Mouse (Mus musculus) liver, embryonic 14.5 days (tissue): ENCODE measurements at regions not wholly inside any gene's neighbourhood (a gene's known extent, or its start where the extent isn't known, plus 50 kb on each side); places are given as distances from the start of the nearest gene placed in this dataset.
A peak's percentile ranks its signal among the peaks of the same experiment; 100 is the strongest.

Source experiments
- ATAC-seq: fragments of 200-750 bp; cut with Nextera tagmentation; 2 replicates; pipeline ENCODE4 v1.8.0; 2017; ENCODE audit warnings: moderate number of reproducible peaks, mild to moderate bottlenecking, moderate library complexity; ENCODE audit not compliant: insufficient read depth
- DNase-seq, 3 experiments: peaks; one replicate each; pipeline ENCODE4 v3.0.0-alpha.2; 2012 to 2013; ENCODE audit warnings: low read depth in 3 of 3, low spot score in 3 of 3
- H3K27ac ChIP-seq: fragments of 300-500 bp; sonication (generic); 2 replicates; pipeline ENCODE4 v1.5.1; 2014; ENCODE audit warnings: moderate library complexity, mild to moderate bottlenecking, control low read depth, inconsistent platforms
- H3K27me3 ChIP-seq: fragments of 300-500 bp; sonication (generic); 2 replicates; pipeline ENCODE4 v1.6.1; 2014; ENCODE audit warnings: mild to moderate bottlenecking, low read length, moderate library complexity; ENCODE audit not compliant: control insufficient read depth, insufficient read depth
- H3K36me3 ChIP-seq: fragments of 300-500 bp; sonication (generic); replicated peaks from 2 replicates; pipeline ENCODE4 v1.6.1; 2014; ENCODE audit warnings: low read depth; ENCODE audit not compliant: control insufficient read depth, insufficient read depth
- H3K4me1 ChIP-seq, 2 experiments: fragments of 200-500 bp in 1 of 2; fragments of 300-500 bp in 1 of 2; sonication (generic) in 1 of 2; replicated peaks; 2 replicates each; pipeline ENCODE4 v1.6.1; 2012 to 2014; ENCODE audit warnings: antibody characterized with exemption in 1 of 2, inconsistent platforms in 1 of 2, low read length in 1 of 2; ENCODE audit not compliant: control insufficient read depth in 2 of 2, insufficient read depth in 2 of 2
- H3K4me2 ChIP-seq: fragments of 300-500 bp; sonication (generic); 2 replicates; pipeline ENCODE4 v1.6.1; 2014; ENCODE audit warnings: low read depth, mild to moderate bottlenecking, control low read depth, moderate library complexity
- H3K4me3 ChIP-seq, 2 experiments: fragments of 200-500 bp in 1 of 2; fragments of 300-500 bp in 1 of 2; sonication (generic) in 1 of 2; 2 replicates each; pipeline ENCODE4 v1.5.1; 2012 to 2014; ENCODE audit warnings: low read depth in 2 of 2, low read length in 2 of 2, mild to moderate bottlenecking in 2 of 2, control low read depth in 1 of 2, inconsistent platforms in 1 of 2, moderate library complexity in 1 of 2; ENCODE audit not compliant: insufficient read depth in 1 of 2
- H3K9ac ChIP-seq: fragments of 300-500 bp; sonication (generic); replicated peaks from 2 replicates; pipeline ENCODE4 v1.6.1; 2014; ENCODE audit warnings: mild to moderate bottlenecking, control low read depth, moderate library complexity
- H3K9me3 ChIP-seq: fragments of 300-500 bp; sonication (generic); 2 replicates; pipeline ENCODE4 v1.6.1; 2016; ENCODE audit warnings: low read length, mixed read lengths; ENCODE audit not compliant: control insufficient read depth
- CTCF ChIP-seq: IDR thresholded peaks from 2 replicates; pipeline ENCODE4 v1.5.1; 2016; ENCODE audit warnings: antibody characterized with exemption, low read depth, control low read depth
- EP300 ChIP-seq: IDR thresholded peaks from 2 replicates; pipeline ENCODE4 v1.6.1; 2016; ENCODE audit warnings: antibody characterized with exemption, low read depth
- WGBS: fragments of 180-500 bp; shearing (Covaris S2); extraction: QIAGEN DNeasy Blood & Tissue Kit; methylation state at CpG from one replicate; pipeline ENCODE4 v1.1.7; 2014; ENCODE audit not compliant: insufficient replicate concordance; 5-methylcytosine and 5-hydroxymethylcytosine counted together

DNA sequence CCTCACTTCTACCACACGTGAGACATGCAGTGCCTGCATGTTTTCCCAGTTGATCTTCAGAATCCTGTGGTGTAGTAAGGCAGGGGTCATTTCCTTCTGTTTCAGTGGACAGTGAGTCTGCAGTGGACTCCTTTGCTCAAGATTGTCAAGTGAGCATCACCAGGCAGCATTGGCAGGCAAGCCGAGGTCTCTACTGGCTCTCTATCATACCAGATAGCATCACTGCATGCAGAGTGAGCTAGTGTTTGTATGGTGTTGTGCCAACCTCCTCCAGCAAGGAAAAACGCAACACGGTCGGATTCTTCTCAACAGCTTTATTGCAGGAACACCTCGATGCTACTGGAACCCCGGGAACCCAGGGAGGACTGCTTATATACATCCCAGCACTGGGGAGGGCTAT, 357.8 kb downstream of the Abcc12 start:
- H3K9me3 ChIP-seq, result no peaks in the 10 kb centered on the region
- ATAC-seq (no peak), DNase-seq (no peak)
- no peaks in the 10 kb centered on the region for H3K27me3 ChIP-seq
- H3K9ac ChIP-seq, result no peak overlapping the region
- 79% methylated on average over 7 of the region's 7 CpGs for WGBS
- H3K27ac ChIP-seq, result no peak overlapping the region
- TF ChIP-seq EP300, result no peak
- no peak for TF ChIP-seq CTCF
- H3K4me2 ChIP-seq, result no peak overlapping the region
- H3K4me1 ChIP-seq, result no peaks in the 10 kb centered on the region
- H3K36me3 ChIP-seq, result no peaks in the 10 kb centered on the region
- no peak overlapping the region for H3K4me3 ChIP-seq

DNA sequence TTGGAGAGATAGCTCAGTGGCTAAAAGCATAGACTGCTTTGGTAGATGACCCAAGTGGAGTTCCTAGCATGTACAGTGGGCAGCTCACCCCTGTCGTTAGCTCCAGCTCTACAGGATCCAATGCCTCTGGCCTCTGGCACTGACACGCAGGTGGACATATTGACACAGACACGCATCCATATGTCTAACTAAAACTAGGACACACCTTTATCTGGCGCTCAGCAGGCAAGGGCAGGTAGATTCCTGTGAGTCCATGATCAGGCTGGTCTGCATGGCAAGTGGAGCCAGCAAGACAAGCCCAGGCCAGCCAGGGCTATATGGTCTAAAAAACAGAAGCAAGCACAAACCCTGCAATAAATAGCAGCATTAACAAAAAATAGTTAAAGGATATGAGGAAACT, 358.3 kb downstream of the Abcc12 start:
- Histone ChIP-seq H3K9ac (no peak overlapping the region), H3K27me3 (no peaks in the 10 kb centered on the region), H3K4me3 (no peak overlapping the region), H3K9me3 (no peaks in the 10 kb centered on the region), H3K36me3 (no peaks in the 10 kb centered on the region), H3K4me2 (no peak overlapping the region), H3K27ac (no peak overlapping the region), H3K4me1 (no peaks in the 10 kb centered on the region)
- TF ChIP-seq CTCF (no peak), EP300 (no peak)
- no peak for ATAC-seq
- no peak for DNase-seq
- whole genome bisulfite sequencing, result 68% methylated on average over 4 of the region's 4 CpGs

DNA sequence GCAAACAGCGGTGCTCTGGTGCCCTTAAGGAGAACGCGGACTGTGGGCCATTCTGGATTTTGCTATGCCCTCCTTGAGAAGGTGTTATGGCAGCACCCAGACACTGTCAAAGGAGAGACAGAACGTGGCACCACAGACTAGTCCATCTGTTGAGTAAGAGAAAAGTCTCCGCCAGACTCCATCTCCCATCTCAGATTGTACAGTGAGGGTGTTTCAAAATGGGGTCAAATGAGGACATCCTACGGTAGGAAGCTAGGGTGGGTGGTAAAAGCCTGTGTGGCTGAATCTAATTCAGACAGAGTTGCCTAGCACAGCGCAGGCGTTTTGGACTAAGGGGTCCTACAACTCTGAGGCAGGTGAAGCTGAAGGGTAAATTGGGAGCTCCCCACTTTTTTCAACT, 366.1 kb downstream of the Abcc12 start:
- Histone ChIP-seq H3K27me3 (no peaks in the 10 kb centered on the region), H3K9me3 (no peaks in the 10 kb centered on the region), H3K27ac (no peak overlapping the region), H3K4me3 (no peak overlapping the region), H3K36me3 (no peaks in the 10 kb centered on the region), H3K9ac (no peak overlapping the region), H3K4me2 (no peak overlapping the region), H3K4me1 (no peaks in the 10 kb centered on the region)
- no peak for TF ChIP-seq EP300
- no peak for TF ChIP-seq CTCF
- DNase-seq (no peak), ATAC-seq (no peak)
- WGBS, result 68% methylated on average over 8 of the region's 8 CpGs

DNA sequence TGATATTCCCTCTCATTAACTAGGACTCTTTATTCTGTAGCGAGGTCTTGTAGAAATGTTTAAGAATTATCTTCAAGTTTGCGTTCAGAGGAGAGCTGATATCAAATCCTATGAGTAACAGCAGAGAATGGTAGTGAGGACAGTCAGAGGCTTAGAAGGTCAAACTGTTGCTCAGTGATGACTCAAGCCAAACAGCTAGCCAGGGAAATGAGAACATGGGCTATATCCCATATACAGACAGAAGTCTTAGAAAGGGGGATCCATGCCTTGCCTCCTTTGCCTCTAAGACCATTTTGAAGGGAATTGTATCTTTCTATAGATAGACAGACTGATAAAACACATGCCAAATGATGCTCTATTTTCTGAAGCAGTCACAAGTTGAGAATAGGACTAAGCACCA, 368.0 kb downstream of the Abcc12 start:
- H3K4me3 ChIP-seq, result no peak overlapping the region
- 53% methylated on average over 2 of the region's 2 CpGs for WGBS

DNA sequence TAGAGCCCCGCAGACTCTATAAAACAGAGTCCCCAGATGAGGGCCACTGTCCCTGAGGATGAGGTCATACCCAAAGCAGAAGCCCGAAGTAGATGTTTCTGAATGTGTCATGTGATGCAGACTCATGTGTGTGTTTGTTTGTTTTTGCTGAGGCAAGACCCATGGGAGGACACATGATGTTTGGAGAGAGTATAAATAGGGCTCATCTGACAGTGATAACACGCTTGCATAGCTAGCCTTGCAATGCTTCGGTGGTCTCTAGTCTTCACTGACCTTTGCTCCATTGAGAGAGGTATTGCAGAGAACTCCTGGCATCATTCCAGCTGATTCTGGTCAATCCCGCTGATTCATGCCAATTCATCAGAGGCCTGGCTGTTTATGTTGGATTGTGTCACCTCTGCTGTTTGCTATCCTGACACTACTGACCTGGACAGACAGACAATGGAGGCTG, 368.1 kb downstream of the Phkb start:
- 48% methylated on average over 5 of the region's 5 CpGs for WGBS

More for the DNA sequence above, 368.0 kb downstream of the Abcc12 start:
- Histone ChIP-seq H3K27ac (no peak overlapping the region), H3K4me1 (no peaks in the 10 kb centered on the region), H3K36me3 (no peaks in the 10 kb centered on the region), H3K27me3 (no peaks in the 10 kb centered on the region), H3K4me2 (no peak overlapping the region), H3K9ac (no peak overlapping the region), H3K9me3 (no peaks in the 10 kb centered on the region)
- DNase-seq, result no peak
- no peak for TF ChIP-seq EP300
- no peak for TF ChIP-seq CTCF
- no peak for ATAC-seq

More for the DNA sequence above, 368.1 kb downstream of the Phkb start:
- Histone ChIP-seq H3K9ac (no peak overlapping the region), H3K4me3 (no peak overlapping the region), H3K9me3 (no peaks in the 10 kb centered on the region), H3K36me3 (no peaks in the 10 kb centered on the region), H3K4me2 (no peak overlapping the region), H3K4me1 (no peaks in the 10 kb centered on the region), H3K27me3 (no peaks in the 10 kb centered on the region), H3K27ac (no peak overlapping the region)
- no peak for TF ChIP-seq EP300
- no peak for TF ChIP-seq CTCF
- ATAC-seq, result no peak
- DNase-seq, result peak in 1 of 3 experiments; percentile 9
